Mouse (Mus musculus): ENCODE results near the gene Psma5. TPM values are rescaled to one million over a fixed set of nuclear protein-coding genes. Genes with fewer than 3 reads are reported as not detected.

The Psma5 gene
- polyA plus RNA-seq, 1 experiment from 2014 or later, result 266 TPM

DNA sequence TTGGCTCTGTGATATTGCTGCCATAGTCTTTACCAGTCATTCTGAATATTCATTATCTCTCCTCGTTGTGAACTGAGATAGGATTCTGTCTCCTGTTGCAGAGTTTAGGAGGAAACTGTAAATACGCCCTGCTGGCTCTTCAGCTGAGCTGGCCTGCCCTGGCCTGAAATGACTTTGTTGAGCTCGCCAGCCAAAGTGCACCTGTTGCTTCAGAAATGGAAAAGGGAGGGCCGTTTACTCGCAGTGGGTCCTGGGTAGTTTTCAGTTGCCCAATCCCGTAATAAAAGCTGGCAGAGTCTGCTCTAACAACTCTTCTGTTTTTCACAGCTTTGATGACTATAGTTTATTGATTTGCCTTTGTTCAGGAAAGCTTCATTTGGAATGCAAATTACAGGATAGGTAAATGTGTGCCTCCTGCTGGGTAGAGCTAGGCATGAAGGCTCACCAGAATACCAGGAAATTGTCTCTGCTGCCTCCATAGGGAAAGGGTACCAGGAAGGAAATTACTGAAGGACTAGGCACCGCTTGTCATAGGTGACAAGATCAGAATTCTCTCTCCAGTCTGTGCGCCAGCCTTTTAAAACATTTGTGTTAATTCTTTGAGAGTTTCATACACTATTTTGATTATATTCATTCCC lies 57.4 kb downstream of the Psma5 start:
- no peaks in the 10 kb centered on the region for H3K9me3 ChIP-seq (ENCODE audit: control insufficient read depth, low read length)
- no peak overlapping the region for H3K9ac ChIP-seq (replicated peaks; ENCODE audit: low read depth, low read length)
- H3K27me3 ChIP-seq (replicated peaks; ENCODE audit: control insufficient read depth, insufficient read depth, low read length), result no peaks in the 10 kb centered on the region
- no peak overlapping the region for H3K4me3 ChIP-seq (replicated peaks; ENCODE audit: low read length)
- H3K4me2 ChIP-seq (ENCODE audit: low read length), result no peak overlapping the region
- no peaks in the 10 kb centered on the region for H3K36me3 ChIP-seq (ENCODE audit: control insufficient read depth, insufficient read depth)
- H3K27ac ChIP-seq (ENCODE audit: low read length), result no peak overlapping the region
- H3K4me1 ChIP-seq (replicated peaks; ENCODE audit: control insufficient read depth, insufficient read depth, low read length), result peaks cover 4% of the 10 kb centered on the region
- WGBS, result 64% methylated on average over 8 of the region's 8 CpGs
- ATAC-seq, result no peak

DNA sequence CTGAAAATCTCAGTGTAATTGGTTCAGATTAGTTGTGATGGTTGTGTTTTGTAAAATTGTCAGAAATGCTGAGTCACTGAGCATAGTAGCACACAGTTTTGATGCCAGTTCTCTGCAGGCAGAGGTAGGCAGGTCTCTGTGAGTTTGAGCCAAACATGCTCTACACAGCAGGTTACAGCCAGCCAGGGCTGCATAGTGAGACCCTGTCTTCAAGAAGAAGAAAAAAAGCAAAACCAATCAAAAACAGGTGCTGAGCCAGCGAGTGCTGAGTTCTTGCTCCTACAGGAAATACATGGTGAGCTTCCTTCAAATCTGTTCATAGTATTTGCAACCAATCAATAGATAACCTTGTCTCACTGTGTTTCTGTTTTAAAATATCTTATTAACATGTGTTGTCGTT lies 61.8 kb downstream of the Psma5 start:
- no peak overlapping the region for H3K4me3 ChIP-seq (replicated peaks; ENCODE audit: low read length)
- 65% methylated on average over 2 of the region's 2 CpGs for WGBS
- H3K36me3 ChIP-seq (ENCODE audit: control insufficient read depth, insufficient read depth), result no peaks in the 10 kb centered on the region
- H3K27ac ChIP-seq (ENCODE audit: low read length), result no peak overlapping the region
- no peak overlapping the region for H3K9ac ChIP-seq (replicated peaks; ENCODE audit: low read depth, low read length)
- peaks cover 6% of the 10 kb centered on the region; the same call in 1 of the 2 replicates for H3K4me1 ChIP-seq (replicated peaks; ENCODE audit: control insufficient read depth, insufficient read depth, low read length)
- no peak for ATAC-seq
- no peaks in the 10 kb centered on the region for H3K27me3 ChIP-seq (replicated peaks; ENCODE audit: control insufficient read depth, insufficient read depth, low read length)
- H3K4me2 ChIP-seq (ENCODE audit: low read length), result no peak overlapping the region
- no peaks in the 10 kb centered on the region for H3K9me3 ChIP-seq (ENCODE audit: control insufficient read depth, low read length)

GRCm38 (mm10) chr3:108321671-108322070 lies 64.9 kb downstream of the Psma5 start:
- H3K4me2 ChIP-seq (ENCODE audit: low read length), result no peak overlapping the region
- peaks cover 9% of the 10 kb centered on the region for H3K4me1 ChIP-seq (replicated peaks; ENCODE audit: control insufficient read depth, insufficient read depth, low read length)
- no peaks in the 10 kb centered on the region for H3K27me3 ChIP-seq (replicated peaks; ENCODE audit: control insufficient read depth, insufficient read depth, low read length)
- no peak for ATAC-seq
- 67% methylated on average over 4 of the region's 4 CpGs for WGBS
- H3K9ac ChIP-seq (replicated peaks; ENCODE audit: low read depth, low read length), result no peak overlapping the region
- H3K27ac ChIP-seq (ENCODE audit: low read length), result no peak overlapping the region
- H3K36me3 ChIP-seq (ENCODE audit: control insufficient read depth, insufficient read depth), result peaks cover 7% of the 10 kb centered on the region
- no peak overlapping the region for H3K4me3 ChIP-seq (replicated peaks; ENCODE audit: low read length)
- peaks cover 3% of the 10 kb centered on the region; the same call in 1 of the 2 replicates for H3K9me3 ChIP-seq (ENCODE audit: control insufficient read depth, low read length)

GRCm38 (mm10) chr3:108322136-108322535 lies 65.4 kb downstream of the Psma5 start:
- 79% methylated on average over 4 of the region's 4 CpGs for WGBS
- Histone ChIP-seq H3K36me3 (ENCODE audit: control insufficient read depth, insufficient read depth) (peaks cover 7% of the 10 kb centered on the region), H3K4me1 (replicated peaks; ENCODE audit: control insufficient read depth, insufficient read depth, low read length) (peaks cover 14% of the 10 kb centered on the region), H3K9ac (replicated peaks; ENCODE audit: low read depth, low read length) (no peak overlapping the region), H3K9me3 (ENCODE audit: control insufficient read depth, low read length) (peaks cover 3% of the 10 kb centered on the region; the same call in 1 of the 2 replicates), H3K27ac (ENCODE audit: low read length) (no peak overlapping the region), H3K4me3 (replicated peaks; ENCODE audit: low read length) (no peak overlapping the region), H3K27me3 (replicated peaks; ENCODE audit: control insufficient read depth, insufficient read depth, low read length) (no peaks in the 10 kb centered on the region), H3K4me2 (ENCODE audit: low read length) (no peak overlapping the region)
- no peak for ATAC-seq

GRCm38 (mm10) chr3:108322962-108323361 lies 66.2 kb downstream of the Psma5 start:
- no peak for ATAC-seq
- Histone ChIP-seq H3K27me3 (replicated peaks; ENCODE audit: control insufficient read depth, insufficient read depth, low read length) (no peaks in the 10 kb centered on the region), H3K4me2 (ENCODE audit: low read length) (no peak overlapping the region), H3K4me3 (replicated peaks; ENCODE audit: low read length) (no peak overlapping the region), H3K9ac (replicated peaks; ENCODE audit: low read depth, low read length) (no peak overlapping the region), H3K27ac (ENCODE audit: low read length) (no peak overlapping the region), H3K4me1 (replicated peaks; ENCODE audit: control insufficient read depth, insufficient read depth, low read length) (peaks cover 21% of the 10 kb centered on the region), H3K9me3 (ENCODE audit: control insufficient read depth, low read length) (peaks cover 3% of the 10 kb centered on the region; the same call in 1 of the 2 replicates), H3K36me3 (ENCODE audit: control insufficient read depth, insufficient read depth) (peaks cover 7% of the 10 kb centered on the region)
- 71% methylated on average over 3 of the region's 3 CpGs for WGBS

DNA sequence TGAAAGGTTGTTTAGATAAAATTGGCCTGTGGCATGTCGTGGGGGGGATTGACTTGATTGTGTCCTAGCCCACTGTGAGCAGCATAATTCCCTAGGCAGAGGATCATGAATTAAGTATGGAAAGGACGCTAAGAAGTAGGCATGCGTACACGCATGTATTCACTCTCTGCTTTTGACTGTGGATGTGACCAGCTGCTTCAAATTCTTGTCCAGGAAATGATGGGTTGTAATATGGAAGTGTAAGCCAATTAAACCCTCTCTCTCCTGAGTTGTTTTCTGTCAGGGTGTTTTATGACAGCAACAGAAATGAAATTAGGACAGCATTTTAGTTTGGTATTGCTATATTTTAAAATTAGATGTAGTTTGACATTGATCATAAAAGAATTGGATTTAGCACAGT lies 68.1 kb downstream of the Psma5 start:
- Histone ChIP-seq H3K4me1 (replicated peaks; ENCODE audit: control insufficient read depth, insufficient read depth, low read length) (peaks cover 29% of the 10 kb centered on the region), H3K4me3 (replicated peaks; ENCODE audit: low read length) (no peak overlapping the region), H3K9ac (replicated peaks; ENCODE audit: low read depth, low read length) (no peak overlapping the region), H3K9me3 (ENCODE audit: control insufficient read depth, low read length) (peaks cover 3% of the 10 kb centered on the region; the same call in 1 of the 2 replicates), H3K27ac (ENCODE audit: low read length) (peak overlapping the region; percentile 68), H3K36me3 (ENCODE audit: control insufficient read depth, insufficient read depth) (peaks cover 7% of the 10 kb centered on the region), H3K27me3 (replicated peaks; ENCODE audit: control insufficient read depth, insufficient read depth, low read length) (no peaks in the 10 kb centered on the region), H3K4me2 (ENCODE audit: low read length) (no peak overlapping the region)
- no peak for ATAC-seq
- WGBS, result 61% methylated on average over 4 of the region's 4 CpGs

GRCm38 (mm10) chr3:108325521-108325920 lies 68.8 kb downstream of the Psma5 start:
- H3K9me3 ChIP-seq (ENCODE audit: control insufficient read depth, low read length), result peaks cover 3% of the 10 kb centered on the region; the same call in 1 of the 2 replicates
- no peaks in the 10 kb centered on the region for H3K27me3 ChIP-seq (replicated peaks; ENCODE audit: control insufficient read depth, insufficient read depth, low read length)
- H3K36me3 ChIP-seq (ENCODE audit: control insufficient read depth, insufficient read depth), result peaks cover 9% of the 10 kb centered on the region
- peaks cover 29% of the 10 kb centered on the region for H3K4me1 ChIP-seq (replicated peaks; ENCODE audit: control insufficient read depth, insufficient read depth, low read length)
- ATAC-seq, result no peak
- no peak overlapping the region; the same call in 1 of the 2 replicates for H3K27ac ChIP-seq (ENCODE audit: low read length)
- no peak overlapping the region for H3K9ac ChIP-seq (replicated peaks; ENCODE audit: low read depth, low read length)
- no peak overlapping the region for H3K4me2 ChIP-seq (ENCODE audit: low read length)
- H3K4me3 ChIP-seq (replicated peaks; ENCODE audit: low read length), result no peak overlapping the region
- 90% methylated on average over 9 of the region's 9 CpGs for WGBS

DNA sequence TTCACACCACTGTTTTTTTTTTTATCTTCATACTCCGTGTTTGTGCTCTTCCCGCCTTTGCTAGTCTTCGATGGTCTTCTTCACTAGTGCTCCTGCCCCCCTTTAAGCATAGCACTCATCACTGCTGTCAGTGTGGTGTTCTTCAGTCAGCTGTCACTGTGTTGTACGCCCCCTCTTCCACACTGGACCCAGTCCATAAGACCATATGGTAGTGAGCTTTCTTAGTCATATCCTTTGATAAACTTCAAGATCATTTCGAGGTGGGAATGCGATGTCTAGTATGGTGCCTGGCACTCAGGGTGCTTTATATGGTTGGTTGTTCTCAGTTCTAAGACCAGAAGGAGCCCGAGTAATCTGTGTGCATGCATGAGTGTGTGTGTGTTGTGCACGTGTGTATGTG lies 70.5 kb downstream of the Psma5 start:
- H3K4me2 ChIP-seq (ENCODE audit: low read length), result no peak overlapping the region
- H3K4me3 ChIP-seq (replicated peaks; ENCODE audit: low read length), result no peak overlapping the region
- H3K9me3 ChIP-seq (ENCODE audit: control insufficient read depth, low read length), result peaks cover 3% of the 10 kb centered on the region; the same call in 1 of the 2 replicates
- no peaks in the 10 kb centered on the region for H3K27me3 ChIP-seq (replicated peaks; ENCODE audit: control insufficient read depth, insufficient read depth, low read length)
- peaks cover 27% of the 10 kb centered on the region for H3K4me1 ChIP-seq (replicated peaks; ENCODE audit: control insufficient read depth, insufficient read depth, low read length)
- peak overlapping the region; percentile 93 for H3K27ac ChIP-seq (ENCODE audit: low read length)
- no peak overlapping the region for H3K9ac ChIP-seq (replicated peaks; ENCODE audit: low read depth, low read length)
- peaks cover 16% of the 10 kb centered on the region for H3K36me3 ChIP-seq (ENCODE audit: control insufficient read depth, insufficient read depth)
- ATAC-seq, result peak; percentile 58
- WGBS, result 65% methylated on average over 8 of the region's 8 CpGs

GRCm38 (mm10) chr3:108327916-108328315 lies 71.2 kb downstream of the Psma5 start:
- Histone ChIP-seq H3K27me3 (replicated peaks; ENCODE audit: control insufficient read depth, insufficient read depth, low read length) (no peaks in the 10 kb centered on the region), H3K9ac (replicated peaks; ENCODE audit: low read depth, low read length) (no peak overlapping the region), H3K9me3 (ENCODE audit: control insufficient read depth, low read length) (peaks cover 3% of the 10 kb centered on the region; the same call in 1 of the 2 replicates), H3K4me3 (replicated peaks; ENCODE audit: low read length) (no peak overlapping the region), H3K4me2 (ENCODE audit: low read length) (no peak overlapping the region), H3K36me3 (ENCODE audit: control insufficient read depth, insufficient read depth) (peaks cover 23% of the 10 kb centered on the region), H3K4me1 (replicated peaks; ENCODE audit: control insufficient read depth, insufficient read depth, low read length) (peaks cover 27% of the 10 kb centered on the region), H3K27ac (ENCODE audit: low read length) (peak overlapping the region; percentile 93)
- peak; percentile 57 for ATAC-seq
- WGBS, result 49% methylated on average over 3 of the region's 3 CpGs
